8 mouse cellular contexts compared by ENCODE assay signal in genomic region chr5:149184104-149184843, GRCm38 (mm10). TPM values are rescaled to one million over a fixed set of nuclear protein-coding genes. Genes with fewer than 3 reads are reported as not detected.
A peak's percentile ranks its signal among the peaks of the same experiment; 100 is the strongest.
DNase-seq lines count a peak whose midpoint lies in the region; ATAC-seq lines count a peak whose summit lies in the region.

Uspl1 (plus strand) TSS chr5:149184350.
Hmgb1 (minus strand) TSS chr5:149184489.

- ATAC-seq in megakaryocyte progenitor cell, adult 5-6 weeks (replicated peaks; ENCODE audit: poor library complexity), result peak; percentile 86

- DNase-seq in adipocyte (ENCODE audit: low spot score), result peak; percentile 99
- peak; percentile 97 for DNase-seq in embryo, embryonic 10 days (ENCODE audit: low spot score)
- peak; percentile 99 for DNase-seq in gastrocnemius, postnatal 10 days
- DNase-seq in induced T-regulatory cell, adult 2 months (ENCODE audit: low read depth), result peak; percentile 99
- DNase-seq in left cerebral cortex, adult 9 months (ENCODE audit: low spot score in 2 of 2), result peak; percentile 98 to 99
- peak; percentile 98 for DNase-seq in right cerebral cortex, postnatal 14 days
- DNase-seq in urinary bladder, postnatal 36 days (ENCODE audit: low spot score in 2 of 2), result peak; percentile 98 to 99

RNA-seq across cellular contexts. Expression of gene Uspl1, which starts in this region (rescaled TPM):
- 10 to 100 TPM; 22.7 to 25.9 TPM for total RNA-seq in gastrocnemius, postnatal 10 days (2021)
- 29.8 and 39.2 TPM in 2 replicates for total RNA-seq in megakaryocyte progenitor cell, adult 5-6 weeks (2015)
- total RNA-seq in megakaryocyte progenitor cell, adult 5-6 weeks (2017), result 36.5 and 40.8 TPM in 2 replicates

RNA-seq across cellular contexts. Expression of gene Hmgb1, which starts in this region (rescaled TPM):
- 100 to 1,000 TPM; 176 to 183 TPM for total RNA-seq in gastrocnemius, postnatal 10 days (2021)
- total RNA-seq in megakaryocyte progenitor cell, adult 5-6 weeks (2015), result 1,237 and 1,239 TPM in 2 replicates
- 1,041 and 1,075 TPM in 2 replicates for total RNA-seq in megakaryocyte progenitor cell, adult 5-6 weeks (2017)

Comparison
In these comparisons a context has a peak if more than half of its experiments do, and no peak if none do; other contexts are left out.
1. Peak in every context shown above with its lines: DNase-seq and ATAC-seq.
2. RNA of gene Hmgb1 (total RNA-seq): 1,041 to 1,239 TPM in megakaryocyte progenitor cell, adult 5-6 weeks; 176 to 183 TPM in gastrocnemius, postnatal 10 days; every median in the first group is over 4 times any median in the second.